Mouse (Mus musculus): ENCODE results near the gene Inpp4b. TPM values are rescaled to one million over a fixed set of nuclear protein-coding genes. Genes with fewer than 3 reads are reported as not detected.

Inpp4b gene
- polyA plus RNA-seq, 1 experiment from 2014 or later = 15.8 TPM

GRCm38 (mm10) chr8:81489894-81490661 is 147.7 kb downstream of the Inpp4b start:
- WGBS = 93% methylated on average over 2 of the region's 2 CpGs
- no peak for DNase-seq (ENCODE audit: low spot score)
- Histone ChIP-seq H3K27ac (no peak overlapping the region), H3K9me3 (replicated peaks) (no peaks in the 10 kb centered on the region), H3K27me3 (ENCODE audit: low read depth, poor library complexity, severe bottlenecking) (no peaks in the 10 kb centered on the region), H3K4me1 (no peaks in the 10 kb centered on the region), H3K4me3 (no peak overlapping the region), H3K36me3 (no peaks in the 10 kb centered on the region)

- no peaks in the 10 kb centered on the region for H3K27me3 ChIP-seq (ENCODE audit: low read depth, poor library complexity, severe bottlenecking)
- 64% methylated on average over 2 of the region's 2 CpGs for WGBS
- H3K4me1 ChIP-seq = no peaks in the 10 kb centered on the region
- no peaks in the 10 kb centered on the region for H3K36me3 ChIP-seq
- no peak overlapping the region for H3K27ac ChIP-seq
- no peaks in the 10 kb centered on the region for H3K9me3 ChIP-seq (replicated peaks)
- DNase-seq (ENCODE audit: low spot score) = no peak
- H3K4me3 ChIP-seq = no peak overlapping the region
These were observed 148.8 kb downstream of the Inpp4b start for GRCm38 (mm10) chr8:81491097-81491705.

GRCm38 (mm10) chr8:81491706-81492204 is 149.4 kb downstream of the Inpp4b start:
- no peak for DNase-seq (ENCODE audit: low spot score)
- H3K27ac ChIP-seq = no peak overlapping the region
- H3K9me3 ChIP-seq (replicated peaks) = no peaks in the 10 kb centered on the region
- no peaks in the 10 kb centered on the region for H3K4me1 ChIP-seq
- H3K27me3 ChIP-seq (ENCODE audit: low read depth, poor library complexity, severe bottlenecking) = no peaks in the 10 kb centered on the region
- H3K36me3 ChIP-seq = no peaks in the 10 kb centered on the region
- H3K4me3 ChIP-seq = no peak overlapping the region
- 85% methylated on average over 3 of the region's 3 CpGs for WGBS

- no peaks in the 10 kb centered on the region for H3K36me3 ChIP-seq
- no peaks in the 10 kb centered on the region for H3K4me1 ChIP-seq
- no peaks in the 10 kb centered on the region for H3K27me3 ChIP-seq (ENCODE audit: low read depth, poor library complexity, severe bottlenecking)
- no peak for DNase-seq (ENCODE audit: low spot score)
- H3K27ac ChIP-seq = no peak overlapping the region
- no peak overlapping the region for H3K4me3 ChIP-seq
- 92% methylated on average over 2 of the region's 2 CpGs for WGBS
- H3K9me3 ChIP-seq (replicated peaks) = no peaks in the 10 kb centered on the region
These were observed 152.5 kb downstream of the Inpp4b start for GRCm38 (mm10) chr8:81494823-81495222.

- Histone ChIP-seq H3K27ac (no peak overlapping the region), H3K9me3 (replicated peaks) (no peaks in the 10 kb centered on the region), H3K4me3 (no peak overlapping the region), H3K36me3 (no peaks in the 10 kb centered on the region), H3K27me3 (ENCODE audit: low read depth, poor library complexity, severe bottlenecking) (no peaks in the 10 kb centered on the region), H3K4me1 (no peaks in the 10 kb centered on the region)
- WGBS = 90% methylated on average over 2 of the region's 2 CpGs
- DNase-seq (ENCODE audit: low spot score) = no peak
These were observed 155.3 kb downstream of the Inpp4b start for GRCm38 (mm10) chr8:81497646-81498045.

GRCm38 (mm10) chr8:81502216-81502615 is 159.9 kb downstream of the Inpp4b start:
- no peaks in the 10 kb centered on the region for H3K36me3 ChIP-seq
- no peaks in the 10 kb centered on the region for H3K9me3 ChIP-seq (replicated peaks)
- H3K27me3 ChIP-seq (ENCODE audit: low read depth, poor library complexity, severe bottlenecking) = no peaks in the 10 kb centered on the region
- WGBS = 92% methylated on average over 2 of the region's 2 CpGs
- no peak overlapping the region for H3K27ac ChIP-seq
- no peak for DNase-seq (ENCODE audit: low spot score)
- no peak overlapping the region for H3K4me3 ChIP-seq
- no peaks in the 10 kb centered on the region for H3K4me1 ChIP-seq

GRCm38 (mm10) chr8:81502982-81503381 is 160.6 kb downstream of the Inpp4b start:
- Histone ChIP-seq H3K27ac (no peak overlapping the region), H3K36me3 (no peaks in the 10 kb centered on the region), H3K9me3 (replicated peaks) (no peaks in the 10 kb centered on the region), H3K4me3 (no peak overlapping the region), H3K4me1 (no peaks in the 10 kb centered on the region), H3K27me3 (ENCODE audit: low read depth, poor library complexity, severe bottlenecking) (no peaks in the 10 kb centered on the region)
- no peak for DNase-seq (ENCODE audit: low spot score)
- 89% methylated on average over 2 of the region's 2 CpGs for WGBS

- Histone ChIP-seq H3K36me3 (no peaks in the 10 kb centered on the region), H3K4me1 (no peaks in the 10 kb centered on the region), H3K27ac (no peak overlapping the region), H3K27me3 (ENCODE audit: low read depth, poor library complexity, severe bottlenecking) (no peaks in the 10 kb centered on the region), H3K9me3 (replicated peaks) (no peaks in the 10 kb centered on the region), H3K4me3 (no peak overlapping the region)
- no peak for DNase-seq (ENCODE audit: low spot score)
These were observed 170.5 kb downstream of the Inpp4b start for GRCm38 (mm10) chr8:81512826-81513225.

GRCm38 (mm10) chr8:81514425-81514824 is 172.1 kb downstream of the Inpp4b start:
- H3K4me3 ChIP-seq = no peak overlapping the region
- H3K27me3 ChIP-seq (ENCODE audit: low read depth, poor library complexity, severe bottlenecking) = no peaks in the 10 kb centered on the region
- H3K27ac ChIP-seq = no peak overlapping the region
- no peaks in the 10 kb centered on the region for H3K36me3 ChIP-seq
- H3K4me1 ChIP-seq = no peaks in the 10 kb centered on the region
- no peaks in the 10 kb centered on the region for H3K9me3 ChIP-seq (replicated peaks)
- no peak for DNase-seq (ENCODE audit: low spot score)

GRCm38 (mm10) chr8:81522085-81522484 is 179.7 kb downstream of the Inpp4b start:
- no peaks in the 10 kb centered on the region for H3K27me3 ChIP-seq (ENCODE audit: low read depth, poor library complexity, severe bottlenecking)
- no peaks in the 10 kb centered on the region for H3K4me1 ChIP-seq
- no peaks in the 10 kb centered on the region for H3K9me3 ChIP-seq (replicated peaks)
- no peaks in the 10 kb centered on the region for H3K36me3 ChIP-seq
- H3K4me3 ChIP-seq = no peak overlapping the region
- DNase-seq (ENCODE audit: low spot score) = no peak
- WGBS = 89% methylated on average over 2 of the region's 2 CpGs
- H3K27ac ChIP-seq = no peak overlapping the region

GRCm38 (mm10) chr8:81524561-81524960 is 182.2 kb downstream of the Inpp4b start:
- H3K4me3 ChIP-seq = no peak overlapping the region
- WGBS = 61% methylated on average over 2 of the region's 2 CpGs
- no peak overlapping the region for H3K27ac ChIP-seq
- no peak for DNase-seq (ENCODE audit: low spot score)
- H3K4me1 ChIP-seq = peaks cover 7% of the 10 kb centered on the region; the same call in 1 of the 2 replicates
- no peaks in the 10 kb centered on the region for H3K36me3 ChIP-seq
- no peaks in the 10 kb centered on the region for H3K27me3 ChIP-seq (ENCODE audit: low read depth, poor library complexity, severe bottlenecking)
- H3K9me3 ChIP-seq (replicated peaks) = no peaks in the 10 kb centered on the region

GRCm38 (mm10) chr8:81527661-81528060 is 185.3 kb downstream of the Inpp4b start:
- Histone ChIP-seq H3K36me3 (no peaks in the 10 kb centered on the region), H3K4me1 (peaks cover 7% of the 10 kb centered on the region; the same call in 1 of the 2 replicates), H3K27me3 (ENCODE audit: low read depth, poor library complexity, severe bottlenecking) (no peaks in the 10 kb centered on the region), H3K4me3 (no peak overlapping the region), H3K27ac (no peak overlapping the region), H3K9me3 (replicated peaks) (no peaks in the 10 kb centered on the region)
- no peak for DNase-seq (ENCODE audit: low spot score)
- WGBS = 18% methylated on average over 4 of the region's 4 CpGs

- whole genome bisulfite sequencing = 91% methylated on average over 3 of the region's 3 CpGs
- Histone ChIP-seq H3K27ac (no peak overlapping the region), H3K36me3 (no peaks in the 10 kb centered on the region), H3K27me3 (ENCODE audit: low read depth, poor library complexity, severe bottlenecking) (no peaks in the 10 kb centered on the region), H3K4me1 (no peaks in the 10 kb centered on the region), H3K4me3 (no peak overlapping the region), H3K9me3 (replicated peaks) (no peaks in the 10 kb centered on the region)
- no peak for DNase-seq (ENCODE audit: low spot score)
These were observed 196.0 kb downstream of the Inpp4b start for GRCm38 (mm10) chr8:81538310-81538709.

Data from limb, embryonic 10.5 days (tissue).